Mouse (Mus musculus): ENCODE measurements at regions not wholly inside any gene's neighbourhood (a gene's known extent, or its start where the extent isn't known, plus 50 kb on each side); places are given as distances from the start of the nearest gene placed in this dataset.

GRCm38 (mm10) chr17:45258007-45258406 lies 175.5 kb downstream of the Cdc5l start:
- H3K9me3 ChIP-seq, result no peaks in the 10 kb centered on the region
- no peak for ATAC-seq (ENCODE audit: borderline replicate concordance, extremely low read depth, low FRiP score, low TSS enrichment)
- WGBS, result 59% methylated on average over 7 of the region's 7 CpGs

GRCm38 (mm10) chr17:45252593-45253230 lies 180.8 kb downstream of the Cdc5l start:
- Histone ChIP-seq H3K9me3 (no peaks in the 10 kb centered on the region), H3K27me3 (peaks cover 12% of the 10 kb centered on the region; the same call in 1 of the 2 replicates), H3K36me3 (no peaks in the 10 kb centered on the region), H3K4me1 (peaks cover 11% of the 10 kb centered on the region), H3K4me3 (no peak overlapping the region), H3K27ac (no peak overlapping the region), H3K9ac (no peak overlapping the region), H3K4me2 (peak overlapping the region; percentile 2)
- ATAC-seq (ENCODE audit: borderline replicate concordance, extremely low read depth, low FRiP score, low TSS enrichment), result peak; percentile 41; the same call in 1 of the 2 replicates
- 29% methylated on average over 15 of the region's 15 CpGs for WGBS

More at GRCm38 (mm10) chr17:45258007-45258406, 175.5 kb downstream of the Cdc5l start:
- Histone ChIP-seq H3K27me3 (peaks cover 7% of the 10 kb centered on the region; the same call in 1 of the 2 replicates), H3K4me2 (no peak overlapping the region), H3K9ac (no peak overlapping the region), H3K27ac (no peak overlapping the region), H3K4me1 (peaks cover 5% of the 10 kb centered on the region; the same call in 1 of the 2 replicates), H3K4me3 (no peak overlapping the region), H3K36me3 (no peaks in the 10 kb centered on the region)

- H3K4me3 ChIP-seq, result no peak overlapping the region
- H3K4me1 ChIP-seq, result peaks cover 19% of the 10 kb centered on the region
- H3K9me3 ChIP-seq, result no peaks in the 10 kb centered on the region
- H3K27ac ChIP-seq, result no peak overlapping the region
- 34% methylated on average over 22 of the region's 22 CpGs for WGBS
- peak overlapping the region; percentile 22; the same call in 1 of the 2 replicates for H3K4me2 ChIP-seq
- ATAC-seq (ENCODE audit: borderline replicate concordance, extremely low read depth, low FRiP score, low TSS enrichment), result no peak
- H3K36me3 ChIP-seq, result no peaks in the 10 kb centered on the region
- peaks cover 12% of the 10 kb centered on the region; the same call in 1 of the 2 replicates for H3K27me3 ChIP-seq
- H3K9ac ChIP-seq, result no peak overlapping the region
Observed at GRCm38 (mm10) chr17:45251034-45251730, 182.4 kb downstream of the Cdc5l start.

- Histone ChIP-seq H3K27me3 (peaks cover 18% of the 10 kb centered on the region; the same call in 1 of the 2 replicates), H3K9me3 (no peaks in the 10 kb centered on the region), H3K9ac (no peak overlapping the region), H3K4me3 (no peak overlapping the region), H3K36me3 (no peaks in the 10 kb centered on the region), H3K4me2 (no peak overlapping the region), H3K27ac (no peak overlapping the region), H3K4me1 (peaks cover 19% of the 10 kb centered on the region)
- WGBS, result 80% methylated on average over 10 of the region's 10 CpGs
- no peak for ATAC-seq (ENCODE audit: borderline replicate concordance, extremely low read depth, low FRiP score, low TSS enrichment)
Observed at GRCm38 (mm10) chr17:45250450-45250849, 183.1 kb downstream of the Cdc5l start.

GRCm38 (mm10) chr17:45247142-45248137 lies 186.1 kb downstream of the Cdc5l start:
- H3K4me1 ChIP-seq, result peaks cover 15% of the 10 kb centered on the region; the same call in 1 of the 2 replicates
- no peaks in the 10 kb centered on the region for H3K36me3 ChIP-seq
- no peaks in the 10 kb centered on the region for H3K9me3 ChIP-seq
- no peak overlapping the region for H3K27ac ChIP-seq
- H3K9ac ChIP-seq, result no peak overlapping the region
- peak overlapping the region; percentile 29 for H3K4me2 ChIP-seq
- H3K4me3 ChIP-seq, result no peak overlapping the region
- no peak for ATAC-seq (ENCODE audit: borderline replicate concordance, extremely low read depth, low FRiP score, low TSS enrichment)
- 46% methylated on average over 29 of the region's 29 CpGs for WGBS
- peaks cover 12% of the 10 kb centered on the region; the same call in 1 of the 2 replicates for H3K27me3 ChIP-seq

- WGBS, result 45% methylated on average over 10 of the region's 10 CpGs
- H3K4me2 ChIP-seq, result no peak overlapping the region
- no peak overlapping the region for H3K4me3 ChIP-seq
- H3K36me3 ChIP-seq, result no peaks in the 10 kb centered on the region
- peaks cover 17% of the 10 kb centered on the region; the same call in 1 of the 2 replicates for H3K4me1 ChIP-seq
- 0 out of 2 replicates have a peak, but pooled peaks cover 7% of the 10 kb centered on the region for H3K27me3 ChIP-seq
- no peak overlapping the region for H3K27ac ChIP-seq
- no peaks in the 10 kb centered on the region for H3K9me3 ChIP-seq
- ATAC-seq (ENCODE audit: borderline replicate concordance, extremely low read depth, low FRiP score, low TSS enrichment), result no peak
- no peak overlapping the region for H3K9ac ChIP-seq
Observed at GRCm38 (mm10) chr17:45244870-45245269, 188.7 kb downstream of the Cdc5l start.

- Histone ChIP-seq H3K27ac (no peak overlapping the region), H3K4me3 (no peak overlapping the region), H3K9me3 (no peaks in the 10 kb centered on the region), H3K4me1 (peaks cover 28% of the 10 kb centered on the region), H3K27me3 (0 out of 2 replicates have a peak, but pooled peaks cover 7% of the 10 kb centered on the region), H3K9ac (no peak overlapping the region), H3K4me2 (no peak overlapping the region), H3K36me3 (no peaks in the 10 kb centered on the region)
- no peak for ATAC-seq (ENCODE audit: borderline replicate concordance, extremely low read depth, low FRiP score, low TSS enrichment)
- 35% methylated on average over 7 of the region's 7 CpGs for WGBS
Observed at GRCm38 (mm10) chr17:45243103-45243502, 190.4 kb downstream of the Cdc5l start.

GRCm38 (mm10) chr17:45242076-45242475 lies 191.5 kb downstream of the Cdc5l start:
- H3K36me3 ChIP-seq, result no peaks in the 10 kb centered on the region
- no peaks in the 10 kb centered on the region for H3K9me3 ChIP-seq
- no peak overlapping the region for H3K4me3 ChIP-seq
- no peak for ATAC-seq (ENCODE audit: borderline replicate concordance, extremely low read depth, low FRiP score, low TSS enrichment)
- WGBS, result 85% methylated on average over 6 of the region's 6 CpGs
- no peak overlapping the region for H3K9ac ChIP-seq
- H3K27ac ChIP-seq, result no peak overlapping the region
- H3K4me2 ChIP-seq, result no peak overlapping the region
- H3K4me1 ChIP-seq, result peaks cover 19% of the 10 kb centered on the region
- 0 out of 2 replicates have a peak, but pooled peaks cover 7% of the 10 kb centered on the region for H3K27me3 ChIP-seq

- no peak overlapping the region for H3K27ac ChIP-seq
- ATAC-seq (ENCODE audit: borderline replicate concordance, extremely low read depth, low FRiP score, low TSS enrichment), result no peak
- no peak overlapping the region for H3K4me3 ChIP-seq
- H3K27me3 ChIP-seq, result 0 out of 2 replicates have a peak, but pooled peaks cover 7% of the 10 kb centered on the region
- 44% methylated on average over 7 of the region's 7 CpGs for WGBS
- H3K9ac ChIP-seq, result no peak overlapping the region
- peaks cover 17% of the 10 kb centered on the region for H3K4me1 ChIP-seq
- H3K4me2 ChIP-seq, result no peak overlapping the region
- no peaks in the 10 kb centered on the region for H3K9me3 ChIP-seq
- no peaks in the 10 kb centered on the region for H3K36me3 ChIP-seq
Observed at GRCm38 (mm10) chr17:45240963-45241543, 192.5 kb downstream of the Cdc5l start.

GRCm38 (mm10) chr17:45240545-45240944 lies 193.0 kb downstream of the Cdc5l start:
- H3K9me3 ChIP-seq, result no peaks in the 10 kb centered on the region
- WGBS, result 51% methylated on average over 6 of the region's 6 CpGs
- ATAC-seq (ENCODE audit: borderline replicate concordance, extremely low read depth, low FRiP score, low TSS enrichment), result no peak
- H3K4me2 ChIP-seq, result no peak overlapping the region
- peaks cover 17% of the 10 kb centered on the region for H3K4me1 ChIP-seq
- H3K9ac ChIP-seq, result no peak overlapping the region
- 0 out of 2 replicates have a peak, but pooled peaks cover 2% of the 10 kb centered on the region for H3K27me3 ChIP-seq
- no peak overlapping the region for H3K27ac ChIP-seq
- no peak overlapping the region for H3K4me3 ChIP-seq
- H3K36me3 ChIP-seq, result no peaks in the 10 kb centered on the region

GRCm38 (mm10) chr17:45237246-45237645 lies 196.3 kb downstream of the Cdc5l start:
- ATAC-seq (ENCODE audit: borderline replicate concordance, extremely low read depth, low FRiP score, low TSS enrichment), result no peak
- no peaks in the 10 kb centered on the region for H3K36me3 ChIP-seq
- no peak overlapping the region for H3K4me2 ChIP-seq
- peaks cover 4% of the 10 kb centered on the region; the same call in 1 of the 2 replicates for H3K27me3 ChIP-seq
- 83% methylated on average over 1 of the region's 1 CpGs for WGBS
- H3K9ac ChIP-seq, result no peak overlapping the region
- no peaks in the 10 kb centered on the region for H3K9me3 ChIP-seq
- H3K4me3 ChIP-seq, result no peak overlapping the region
- H3K27ac ChIP-seq, result no peak overlapping the region
- peaks cover 14% of the 10 kb centered on the region; the same call in 1 of the 2 replicates for H3K4me1 ChIP-seq
